Mouse (Mus musculus) spleen, adult 2 months (tissue): ENCODE results near the gene Cphx2.
"Not testable (repeated sequence)": the region's sequence is repeated elsewhere in the genome, so short reads cannot be mapped to it uniquely, and the experiment has no call there.

Source experiments
- CTCF ChIP-seq: fragments of 200-500 bp; IDR thresholded peaks from 2 replicates; pipeline ENCODE4 v1.5.1; 2011; ENCODE audit warnings: mild to moderate bottlenecking, inconsistent platforms; ENCODE audit not compliant: insufficient read depth, insufficient read length, insufficient replicate concordance; ENCODE audit errors: extremely low read depth
- POLR2A ChIP-seq: fragments of 200-500 bp; IDR thresholded peaks from 2 replicates; pipeline ENCODE4 v1.6.1; 2011; ENCODE audit warnings: low read depth, low read length, inconsistent platforms

- TF ChIP-seq CTCF, POLR2A: not testable (repeated sequence)
Observed at GRCm38 (mm10) chr14:26081997-26082396, 681 bp downstream of the Cphx2 start, which contains the start of gene Cphx3.
